Mouse (Mus musculus) heart, postnatal 0 days (tissue): ENCODE measurements around the gene Lrrc52. TPM values are rescaled to one million over a fixed set of nuclear protein-coding genes. Genes with fewer than 3 reads are reported as not detected.

ENCODE experiments used
- ATAC-seq: fragments of 200-750 bp; cut with Nextera tagmentation; 2 replicates; pipeline ENCODE4 v1.8.0; 2017; ENCODE audit warnings: low read depth, moderate number of reproducible peaks, moderate library complexity; ENCODE audit not compliant: insufficient read depth
- DNase-seq: peaks from one replicate; pipeline ENCODE4 v3.0.0-alpha.2; 2016; ENCODE audit warnings: low spot score
- H3K27ac ChIP-seq: fragments of 300-500 bp; sonication (generic); 2 replicates; pipeline ENCODE4 v1.5.1; 2014; ENCODE audit warnings: low read depth, mild to moderate bottlenecking
- H3K27me3 ChIP-seq: fragments of 300-500 bp; sonication (generic); 2 replicates; pipeline ENCODE4 v1.6.1; 2014; ENCODE audit warnings: low read length, mixed read lengths; ENCODE audit not compliant: control insufficient read depth, insufficient read depth
- H3K36me3 ChIP-seq: fragments of 300-500 bp; sonication (generic); replicated peaks from 2 replicates; pipeline ENCODE4 v1.6.1; 2014; ENCODE audit warnings: low read length, mixed read lengths; ENCODE audit not compliant: control insufficient read depth, insufficient read depth
- H3K4me1 ChIP-seq: fragments of 300-500 bp; sonication (generic); 2 replicates; pipeline ENCODE4 v1.6.1; 2014; ENCODE audit warnings: antibody characterized with exemption; ENCODE audit not compliant: control insufficient read depth, insufficient read depth
- H3K4me2 ChIP-seq: fragments of 300-500 bp; sonication (generic); 2 replicates; pipeline ENCODE4 v1.6.1; 2014; ENCODE audit warnings: low read depth, mild to moderate bottlenecking, low read length, moderate library complexity
- H3K4me3 ChIP-seq: fragments of 300-500 bp; sonication (generic); 2 replicates; pipeline ENCODE4 v1.5.1; 2014; ENCODE audit warnings: low read depth, low read length
- H3K9ac ChIP-seq: fragments of 300-500 bp; sonication (generic); replicated peaks from 2 replicates; pipeline ENCODE4 v1.6.1; 2014; ENCODE audit warnings: low read depth, low read length, mixed read lengths
- H3K9me3 ChIP-seq: fragments of 300-500 bp; sonication (generic); replicated peaks from 2 replicates; pipeline ENCODE4 v1.6.1; 2016; ENCODE audit warnings: low read length; ENCODE audit not compliant: control insufficient read depth
- CTCF ChIP-seq: IDR thresholded peaks from 2 replicates; pipeline ENCODE4 v1.5.1; 2016; ENCODE audit warnings: antibody characterized with exemption, control low read depth, low read depth
- EP300 ChIP-seq: IDR thresholded peaks from 2 replicates; pipeline ENCODE4 v1.6.1; 2016; ENCODE audit warnings: antibody characterized with exemption, low read depth
- WGBS: fragments of 180-500 bp; shearing (Covaris S2); extraction: QIAGEN DNeasy Blood & Tissue Kit; methylation state at CpG from one replicate; pipeline ENCODE4 v1.1.7; 2014; 5-methylcytosine and 5-hydroxymethylcytosine counted together
- polyA plus RNA-seq: library from polyadenylated mRNA; unstranded; fragments of >200 nt; fragmentation: Nextera tagmentation; extraction: Ambion mirVana; gene quantifications from 2 replicates; pipeline ENCODE4 v1.2.1, GENCODE M21; 2015
- total RNA-seq: library from RNA; depleted of rRNA; stranded (reverse); fragments of >200 nt; gene quantifications from 2 replicates; pipeline ENCODE4 v1.2.3, GENCODE M21; 2014; ENCODE audit warnings: low replicate concordance; rRNA removed

The Lrrc52 gene
- 0.27 and 2.4 TPM in 2 replicates for total RNA-seq
- polyA plus RNA-seq = 0.21 and 0.46 TPM in 2 replicates

DNA sequence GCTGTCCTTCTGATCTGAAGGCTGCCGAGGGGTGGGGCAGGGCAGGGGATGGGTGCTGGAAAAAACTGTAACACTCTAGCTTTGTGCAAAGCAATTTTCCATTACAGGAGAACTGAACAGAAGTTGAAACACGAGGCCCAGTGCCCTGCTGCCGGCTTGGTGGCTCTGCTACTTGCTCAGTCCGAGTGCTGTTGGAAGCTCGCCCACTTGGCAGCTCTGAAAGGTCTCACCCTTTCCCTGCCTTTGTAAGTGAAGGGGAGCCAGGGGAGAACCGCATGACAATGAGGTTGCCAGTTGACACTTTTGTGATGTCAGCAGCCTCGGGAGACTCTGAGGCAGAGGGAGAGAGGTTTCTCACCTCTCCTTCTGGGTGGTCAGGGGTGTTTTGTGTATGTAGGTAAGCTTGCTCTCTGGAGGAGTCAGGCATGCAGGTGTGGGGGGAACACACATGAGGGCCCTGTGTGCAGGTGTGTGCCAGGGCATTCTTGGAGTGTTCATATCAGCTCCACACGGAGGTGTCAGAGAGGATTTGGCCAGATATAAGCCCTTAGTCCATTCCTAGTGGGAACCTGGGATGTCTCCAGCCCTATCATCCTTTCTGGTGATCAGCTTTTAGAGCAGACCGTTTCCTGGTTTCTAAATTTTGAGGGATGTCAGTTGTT, at the start of gene Lrrc52:
Gene Lrrc52 (minus strand): TSS at position 16 of the 662 bp plus-strand sequence.
- H3K4me1 ChIP-seq = peaks cover 5% of the 10 kb centered on the region; the same call in 1 of the 2 replicates
- H3K27ac ChIP-seq = peak within 1 kb of the TSS; percentile 67
- H3K27me3 ChIP-seq = no peaks in the 10 kb centered on the region
- ATAC-seq (peak; percentile 96), DNase-seq (peak; percentile 91)
- no peak within 1 kb of the TSS for H3K4me3 ChIP-seq
- no peaks in the 10 kb centered on the region for H3K9me3 ChIP-seq
- H3K36me3 ChIP-seq = no peaks in the 10 kb centered on the region
- WGBS = 16% methylated on average over 9 of the region's 9 CpGs
- no peak within 1 kb of the TSS for H3K9ac ChIP-seq
- no peak within 1 kb of the TSS for H3K4me2 ChIP-seq
- TF ChIP-seq CTCF = no peak
- TF ChIP-seq EP300 = no peak; the same call in 1 of the 2 replicates

DNA sequence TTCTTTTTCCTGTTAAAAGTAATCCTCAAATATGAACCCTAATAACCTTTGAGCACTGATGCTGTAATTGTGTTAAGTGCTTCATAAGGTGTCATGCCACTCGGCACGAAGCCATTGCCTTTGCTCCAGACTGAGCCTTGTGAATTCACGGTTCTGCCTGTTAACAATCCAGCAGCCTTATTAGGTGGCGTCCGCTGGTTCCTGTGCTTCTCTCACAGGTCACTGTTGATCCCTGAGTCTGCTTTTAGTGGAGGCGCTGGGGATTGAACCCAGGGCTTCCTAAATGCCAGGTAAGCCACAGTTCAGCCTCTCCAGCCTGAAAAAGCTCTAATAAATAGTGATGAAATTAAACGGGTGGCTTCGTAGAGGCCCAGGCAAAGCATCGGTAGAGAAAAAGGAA, 45.0 kb upstream of the Lrrc52 start:
- no peaks in the 10 kb centered on the region for H3K36me3 ChIP-seq
- WGBS = 81% methylated on average over 9 of the region's 9 CpGs
- H3K27me3 ChIP-seq = no peaks in the 10 kb centered on the region

DNA sequence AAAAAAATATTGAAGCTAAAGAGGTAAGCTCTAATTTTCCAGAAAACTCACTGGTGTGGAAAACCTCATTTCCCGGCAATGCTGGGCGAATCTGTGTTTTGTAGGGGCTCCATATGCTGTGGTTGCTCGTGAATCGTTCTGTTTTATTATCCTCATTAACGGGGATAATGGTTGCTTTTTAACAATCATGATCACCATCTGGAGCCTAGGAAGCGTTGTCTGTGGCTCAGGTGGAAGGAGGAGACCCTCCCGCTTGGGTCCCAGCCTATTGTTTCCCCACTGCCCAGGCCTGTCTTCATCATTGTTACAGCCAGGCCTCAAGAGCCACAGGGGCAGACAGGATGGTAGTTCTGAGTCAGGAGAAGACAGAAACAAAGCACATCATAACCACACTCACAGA, 39.5 kb upstream of the Lrrc52 start:
- Histone ChIP-seq H3K27me3 (no peaks in the 10 kb centered on the region), H3K36me3 (no peaks in the 10 kb centered on the region), H3K27ac (no peak overlapping the region), H3K9ac (no peak overlapping the region), H3K9me3 (no peaks in the 10 kb centered on the region), H3K4me1 (no peaks in the 10 kb centered on the region), H3K4me3 (no peak overlapping the region), H3K4me2 (no peak overlapping the region)
- TF ChIP-seq EP300 = no peak
- TF ChIP-seq CTCF = no peak
- no peak for DNase-seq
- no peak for ATAC-seq
- 82% methylated on average over 7 of the region's 7 CpGs for WGBS

More for the DNA sequence above, 45.0 kb upstream of the Lrrc52 start:
- no peaks in the 10 kb centered on the region for H3K4me1 ChIP-seq
- TF ChIP-seq CTCF = no peak
- TF ChIP-seq EP300 = no peak
- no peak overlapping the region for H3K9ac ChIP-seq
- H3K4me3 ChIP-seq = no peak overlapping the region
- DNase-seq = no peak
- ATAC-seq = no peak
- no peaks in the 10 kb centered on the region for H3K9me3 ChIP-seq
- no peak overlapping the region for H3K27ac ChIP-seq
- no peak overlapping the region for H3K4me2 ChIP-seq

- H3K4me1 ChIP-seq = no peaks in the 10 kb centered on the region
- no peak for DNase-seq
- no peak for ATAC-seq
- no peak overlapping the region for H3K9ac ChIP-seq
- H3K4me3 ChIP-seq = no peak overlapping the region
- TF ChIP-seq EP300 (no peak), CTCF (no peak)
- H3K9me3 ChIP-seq = no peaks in the 10 kb centered on the region
- no peaks in the 10 kb centered on the region for H3K27me3 ChIP-seq
- no peak overlapping the region for H3K27ac ChIP-seq
- H3K36me3 ChIP-seq = no peaks in the 10 kb centered on the region
- H3K4me2 ChIP-seq = no peak overlapping the region
- 94% methylated on average over 1 of the region's 1 CpGs for WGBS
Measured at GRCm38 (mm10) chr1:167505427-167505826, 38.8 kb upstream of the Lrrc52 start.

GRCm38 (mm10) chr1:167499097-167499850, 32.7 kb upstream of the Lrrc52 start:
- H3K27me3 ChIP-seq = no peaks in the 10 kb centered on the region
- no peak overlapping the region for H3K4me2 ChIP-seq
- 60% methylated on average over 12 of the region's 12 CpGs for WGBS
- H3K4me3 ChIP-seq = no peak overlapping the region
- no peak for TF ChIP-seq CTCF
- no peak for TF ChIP-seq EP300
- H3K9ac ChIP-seq = no peak overlapping the region
- DNase-seq = no peak
- H3K27ac ChIP-seq = no peak overlapping the region
- no peaks in the 10 kb centered on the region for H3K9me3 ChIP-seq
- no peaks in the 10 kb centered on the region for H3K4me1 ChIP-seq
- no peaks in the 10 kb centered on the region for H3K36me3 ChIP-seq
- no peak for ATAC-seq
